Mouse (Mus musculus) liver, embryonic 12.5 days (tissue): ENCODE data around the gene Plcg2. TPM values are rescaled to one million over a fixed set of nuclear protein-coding genes. Genes with fewer than 3 reads are reported as not detected.

ENCODE experiments used
- ATAC-seq: fragments of 200-750 bp; cut with Nextera tagmentation; 2 replicates; pipeline ENCODE4 v1.8.0; 2017; ENCODE audit warnings: moderate number of reproducible peaks, mild to moderate bottlenecking, moderate library complexity
- H3K27ac ChIP-seq: fragments of 300-500 bp; sonication (generic); 2 replicates; pipeline ENCODE4 v1.5.1; 2016; ENCODE audit warnings: mild to moderate bottlenecking
- H3K27me3 ChIP-seq: fragments of 300-500 bp; sonication (generic); replicated peaks from 2 replicates; pipeline ENCODE4 v1.6.1; 2016; ENCODE audit warnings: mild to moderate bottlenecking, moderate library complexity
- H3K36me3 ChIP-seq: fragments of 300-500 bp; sonication (generic); 2 replicates; pipeline ENCODE4 v1.6.1; 2016; ENCODE audit warnings: mild to moderate bottlenecking, moderate library complexity
- H3K4me1 ChIP-seq: fragments of 300-500 bp; sonication (generic); 2 replicates; pipeline ENCODE4 v1.6.1; 2016
- H3K4me2 ChIP-seq: fragments of 300-500 bp; sonication (generic); 2 replicates; pipeline ENCODE4 v1.6.1; 2016; ENCODE audit warnings: mild to moderate bottlenecking, moderate library complexity
- H3K4me3 ChIP-seq: fragments of 300-500 bp; sonication (generic); 2 replicates; pipeline ENCODE4 v1.5.1; 2016; ENCODE audit warnings: mild to moderate bottlenecking, moderate library complexity
- H3K9ac ChIP-seq: fragments of 300-500 bp; sonication (generic); 2 replicates; pipeline ENCODE4 v1.6.1; 2016; ENCODE audit warnings: mild to moderate bottlenecking, moderate library complexity
- H3K9me3 ChIP-seq: fragments of 300-500 bp; sonication (generic); replicated peaks from 2 replicates; pipeline ENCODE4 v1.6.1; 2016; ENCODE audit warnings: mild to moderate bottlenecking, moderate library complexity
- WGBS: fragments of 180-500 bp; shearing (Covaris S2); methylation state at CpG from one replicate; pipeline ENCODE4 v1.1.7; 2016; ENCODE audit not compliant: insufficient replicate concordance; 5-methylcytosine and 5-hydroxymethylcytosine counted together
- polyA plus RNA-seq: library from polyadenylated mRNA; unstranded; fragments of >200 nt; fragmentation: Nextera tagmentation; extraction: Ambion mirVana; gene quantifications from 2 replicates; pipeline ENCODE4 v1.2.1, GENCODE M21; 2016

Plcg2 gene
- polyA plus RNA-seq, 1 experiment from 2014 or later, result 13.3 TPM

GRCm38 (mm10) chr8:117550529-117550928 is 52.4 kb downstream of the Plcg2 start:
- Histone ChIP-seq H3K27ac (no peak overlapping the region), H3K27me3 (no peaks in the 10 kb centered on the region), H3K9ac (no peak overlapping the region), H3K4me3 (no peak overlapping the region), H3K9me3 (no peaks in the 10 kb centered on the region), H3K4me2 (no peak overlapping the region), H3K36me3 (no peaks in the 10 kb centered on the region), H3K4me1 (peaks cover 27% of the 10 kb centered on the region)
- WGBS, result 64% methylated on average over 5 of the region's 5 CpGs
- ATAC-seq, result no peak

- 0 out of 2 replicates have a peak, but pooled peaks cover 12% of the 10 kb centered on the region for H3K4me1 ChIP-seq
- 0 out of 2 replicates have a peak, but pooled peaks cover 6% of the 10 kb centered on the region for H3K27me3 ChIP-seq
- H3K36me3 ChIP-seq, result no peaks in the 10 kb centered on the region
- H3K27ac ChIP-seq, result no peak overlapping the region
- ATAC-seq, result no peak
- no peaks in the 10 kb centered on the region for H3K9me3 ChIP-seq
- H3K4me2 ChIP-seq, result no peak overlapping the region
- no peak overlapping the region for H3K4me3 ChIP-seq
- no peak overlapping the region for H3K9ac ChIP-seq
- 73% methylated on average over 4 of the region's 4 CpGs for WGBS
These were observed 62.9 kb downstream of the Plcg2 start for GRCm38 (mm10) chr8:117561014-117561413.

GRCm38 (mm10) chr8:117561735-117562361 is 63.8 kb downstream of the Plcg2 start:
- no peak for ATAC-seq
- H3K4me3 ChIP-seq, result no peak overlapping the region
- 51% methylated on average over 17 of the region's 17 CpGs for WGBS
- H3K4me2 ChIP-seq, result peak overlapping the region; percentile 36
- H3K27ac ChIP-seq, result no peak overlapping the region
- 0 out of 2 replicates have a peak, but pooled peaks cover 12% of the 10 kb centered on the region for H3K4me1 ChIP-seq
- no peaks in the 10 kb centered on the region for H3K9me3 ChIP-seq
- no peak overlapping the region for H3K9ac ChIP-seq
- no peaks in the 10 kb centered on the region for H3K36me3 ChIP-seq
- H3K27me3 ChIP-seq, result 0 out of 2 replicates have a peak, but pooled peaks cover 6% of the 10 kb centered on the region

- Histone ChIP-seq H3K4me1 (0 out of 2 replicates have a peak, but pooled peaks cover 12% of the 10 kb centered on the region), H3K27me3 (0 out of 2 replicates have a peak, but pooled peaks cover 6% of the 10 kb centered on the region), H3K9me3 (no peaks in the 10 kb centered on the region), H3K27ac (no peak overlapping the region), H3K9ac (no peak overlapping the region), H3K4me2 (peak overlapping the region; percentile 36), H3K4me3 (no peak overlapping the region), H3K36me3 (no peaks in the 10 kb centered on the region)
- ATAC-seq, result no peak
- 50% methylated on average over 16 of the region's 16 CpGs for WGBS
These were observed 64.4 kb downstream of the Plcg2 start for GRCm38 (mm10) chr8:117562445-117563014.

- Histone ChIP-seq H3K9ac (no peak overlapping the region), H3K9me3 (no peaks in the 10 kb centered on the region), H3K36me3 (peaks cover 3% of the 10 kb centered on the region; the same call in 1 of the 2 replicates), H3K4me1 (no peaks in the 10 kb centered on the region), H3K4me2 (no peak overlapping the region), H3K4me3 (no peak overlapping the region), H3K27ac (no peak overlapping the region), H3K27me3 (no peaks in the 10 kb centered on the region)
- ATAC-seq, result no peak
- WGBS, result 28% methylated on average over 5 of the region's 5 CpGs
These were observed 71.3 kb downstream of the Plcg2 start for GRCm38 (mm10) chr8:117569409-117569808.

GRCm38 (mm10) chr8:117576291-117576785 is 78.2 kb downstream of the Plcg2 start:
- H3K36me3 ChIP-seq, result peaks cover 3% of the 10 kb centered on the region; the same call in 1 of the 2 replicates
- H3K9me3 ChIP-seq, result no peaks in the 10 kb centered on the region
- no peak for ATAC-seq
- 0 out of 2 replicates have a peak, but pooled peaks cover 10% of the 10 kb centered on the region for H3K4me1 ChIP-seq
- H3K9ac ChIP-seq, result no peak overlapping the region
- no peak overlapping the region for H3K4me2 ChIP-seq
- 56% methylated on average over 9 of the region's 9 CpGs for WGBS
- H3K27ac ChIP-seq, result no peak overlapping the region
- no peaks in the 10 kb centered on the region for H3K27me3 ChIP-seq
- H3K4me3 ChIP-seq, result no peak overlapping the region

- Histone ChIP-seq H3K36me3 (peaks cover 3% of the 10 kb centered on the region; the same call in 1 of the 2 replicates), H3K27ac (no peak overlapping the region), H3K9ac (no peak overlapping the region), H3K4me3 (no peak overlapping the region), H3K27me3 (no peaks in the 10 kb centered on the region), H3K9me3 (no peaks in the 10 kb centered on the region), H3K4me1 (0 out of 2 replicates have a peak, but pooled peaks cover 10% of the 10 kb centered on the region), H3K4me2 (no peak overlapping the region)
- no peak for ATAC-seq
- 28% methylated on average over 6 of the region's 6 CpGs for WGBS
These were observed 79.0 kb downstream of the Plcg2 start for GRCm38 (mm10) chr8:117577059-117577458.

GRCm38 (mm10) chr8:117577883-117578282 is 79.8 kb downstream of the Plcg2 start:
- Histone ChIP-seq H3K9ac (no peak overlapping the region), H3K27ac (no peak overlapping the region), H3K4me3 (no peak overlapping the region), H3K27me3 (no peaks in the 10 kb centered on the region), H3K9me3 (no peaks in the 10 kb centered on the region), H3K36me3 (0 out of 2 replicates have a peak, but pooled peaks cover 3% of the 10 kb centered on the region), H3K4me2 (no peak overlapping the region), H3K4me1 (0 out of 2 replicates have a peak, but pooled peaks cover 10% of the 10 kb centered on the region)
- ATAC-seq, result no peak
- WGBS, result 48% methylated on average over 10 of the region's 10 CpGs

- H3K9ac ChIP-seq, result no peak overlapping the region
- no peak for ATAC-seq
- H3K9me3 ChIP-seq, result no peaks in the 10 kb centered on the region
- 0 out of 2 replicates have a peak, but pooled peaks cover 10% of the 10 kb centered on the region for H3K4me1 ChIP-seq
- no peak overlapping the region for H3K27ac ChIP-seq
- no peak overlapping the region for H3K4me3 ChIP-seq
- no peak overlapping the region for H3K4me2 ChIP-seq
- 84% methylated on average over 6 of the region's 6 CpGs for WGBS
- no peaks in the 10 kb centered on the region for H3K27me3 ChIP-seq
- H3K36me3 ChIP-seq, result no peaks in the 10 kb centered on the region
These were observed 80.8 kb downstream of the Plcg2 start for GRCm38 (mm10) chr8:117578856-117579255.

- Histone ChIP-seq H3K4me2 (no peak overlapping the region), H3K4me1 (no peaks in the 10 kb centered on the region), H3K9ac (no peak overlapping the region), H3K9me3 (no peaks in the 10 kb centered on the region), H3K36me3 (peaks cover 17% of the 10 kb centered on the region), H3K27me3 (no peaks in the 10 kb centered on the region), H3K27ac (no peak overlapping the region), H3K4me3 (no peak overlapping the region)
- no peak for ATAC-seq
- 84% methylated on average over 5 of the region's 5 CpGs for WGBS
These were observed 95.8 kb downstream of the Plcg2 start for GRCm38 (mm10) chr8:117593862-117594261.

GRCm38 (mm10) chr8:117595001-117595400 is 96.9 kb downstream of the Plcg2 start:
- WGBS, result 76% methylated on average over 2 of the region's 2 CpGs

GRCm38 (mm10) chr8:117596777-117597176 is 98.7 kb downstream of the Plcg2 start:
- Histone ChIP-seq H3K36me3 (peaks cover 22% of the 10 kb centered on the region), H3K9ac (no peak overlapping the region), H3K4me3 (no peak overlapping the region), H3K4me2 (no peak overlapping the region), H3K4me1 (no peaks in the 10 kb centered on the region), H3K27me3 (no peaks in the 10 kb centered on the region), H3K9me3 (no peaks in the 10 kb centered on the region), H3K27ac (no peak overlapping the region)
- WGBS, result 11% methylated on average over 5 of the region's 5 CpGs
- ATAC-seq, result peak; percentile 57

More at GRCm38 (mm10) chr8:117595001-117595400, 96.9 kb downstream of the Plcg2 start:
- no peak overlapping the region for H3K4me2 ChIP-seq
- H3K9ac ChIP-seq, result no peak overlapping the region
- no peaks in the 10 kb centered on the region for H3K27me3 ChIP-seq
- ATAC-seq, result no peak
- peaks cover 17% of the 10 kb centered on the region for H3K36me3 ChIP-seq
- H3K9me3 ChIP-seq, result no peaks in the 10 kb centered on the region
- no peak overlapping the region for H3K4me3 ChIP-seq
- no peak overlapping the region for H3K27ac ChIP-seq
- no peaks in the 10 kb centered on the region for H3K4me1 ChIP-seq
